Mouse (Mus musculus): ENCODE measurements at regions not wholly inside any gene's neighbourhood (a gene's known extent, or its start where the extent isn't known, plus 50 kb on each side); places are given as distances from the start of the nearest gene placed in this dataset.
"Not testable (repeated sequence)": the region's sequence is repeated elsewhere in the genome, so short reads cannot be mapped to it uniquely, and the experiment has no call there.

DNA sequence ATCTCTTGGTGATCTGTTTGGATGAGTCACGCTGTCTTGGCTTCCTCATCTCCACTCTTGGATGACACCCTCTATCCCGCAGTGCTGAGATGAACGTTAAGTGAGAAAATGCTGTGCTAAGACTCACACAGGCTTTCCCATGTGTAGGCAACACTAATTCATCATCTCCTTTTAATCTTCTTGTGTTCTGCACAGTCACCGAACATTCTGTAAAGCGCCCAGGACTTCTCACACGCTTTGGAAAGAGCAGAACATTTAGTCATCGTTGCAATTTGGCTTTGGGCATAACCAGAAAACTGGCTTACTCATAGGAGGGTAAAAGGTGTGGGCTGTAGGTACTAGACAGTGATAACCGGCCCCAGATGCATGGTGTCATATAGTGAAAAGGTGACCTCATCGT, 94.9 kb downstream of the Plppr4 start:
- in situ Hi-C loops (cut with MboI, MseI) = no loop called here

GRCm38 (mm10) chr3:117247833-117248232, 112.8 kb downstream of the Plppr4 start:
- in situ Hi-C loops (cut with MboI, MseI) = no loop called here

- in situ Hi-C loops (cut with MboI, MseI) = no loop called here
Observed at GRCm38 (mm10) chr3:117241810-117242209, 118.9 kb downstream of the Plppr4 start.

DNA sequence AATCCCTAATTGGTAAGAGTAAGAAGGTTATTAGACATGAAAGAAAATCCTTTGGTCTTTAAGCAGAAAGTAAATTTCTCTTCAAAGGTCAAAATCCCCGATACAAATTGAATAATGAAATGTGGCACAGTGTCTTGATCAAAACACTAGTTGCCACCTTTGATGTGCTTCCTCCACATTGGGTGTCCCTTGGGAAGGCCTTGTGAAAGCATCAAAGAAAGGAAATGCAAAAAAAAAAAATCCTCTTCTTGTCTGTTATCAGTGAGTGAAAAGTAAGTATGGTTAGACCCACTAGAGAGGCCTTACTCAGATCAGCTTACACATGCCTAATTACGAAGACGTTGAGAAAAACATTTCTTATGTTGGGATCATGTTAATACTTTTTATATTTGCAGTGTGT, 134.1 kb downstream of the Plppr4 start:
- in situ Hi-C loops (cut with MboI, MseI) = no loop called here

GRCm38 (mm10) chr3:117225041-117225440, 135.6 kb downstream of the Plppr4 start:
- in situ Hi-C loops (cut with MboI, MseI) = no loop called here

- in situ Hi-C loops (cut with MboI, MseI) = no loop called here
Observed at GRCm38 (mm10) chr3:117217952-117218351, 142.7 kb downstream of the Plppr4 start.

DNA sequence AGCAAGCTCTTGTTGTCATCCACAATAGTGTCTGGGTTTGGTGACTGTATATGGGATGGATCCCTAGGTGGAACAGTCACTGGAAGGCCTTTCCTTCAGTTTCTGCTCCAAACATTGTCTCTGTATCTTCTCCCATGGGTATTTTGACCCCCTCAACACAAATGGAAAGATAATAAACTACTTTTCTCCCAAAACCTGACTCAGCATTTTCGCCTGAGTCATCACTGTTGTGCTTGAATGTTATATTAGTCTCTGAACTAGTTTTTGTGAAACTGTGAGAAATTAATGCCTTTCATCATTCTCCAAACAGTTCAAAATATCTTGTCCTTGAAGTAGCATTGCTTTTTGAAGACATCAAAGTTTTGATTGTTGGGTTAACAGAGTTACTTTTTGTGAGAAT, 168.8 kb downstream of the Plppr4 start:
- in situ Hi-C loops (cut with MboI, MseI) = no loop called here

- in situ Hi-C loops (cut with MboI, MseI) = no loop called here
Observed at GRCm38 (mm10) chr3:117188782-117189500, 171.7 kb downstream of the Plppr4 start.

DNA sequence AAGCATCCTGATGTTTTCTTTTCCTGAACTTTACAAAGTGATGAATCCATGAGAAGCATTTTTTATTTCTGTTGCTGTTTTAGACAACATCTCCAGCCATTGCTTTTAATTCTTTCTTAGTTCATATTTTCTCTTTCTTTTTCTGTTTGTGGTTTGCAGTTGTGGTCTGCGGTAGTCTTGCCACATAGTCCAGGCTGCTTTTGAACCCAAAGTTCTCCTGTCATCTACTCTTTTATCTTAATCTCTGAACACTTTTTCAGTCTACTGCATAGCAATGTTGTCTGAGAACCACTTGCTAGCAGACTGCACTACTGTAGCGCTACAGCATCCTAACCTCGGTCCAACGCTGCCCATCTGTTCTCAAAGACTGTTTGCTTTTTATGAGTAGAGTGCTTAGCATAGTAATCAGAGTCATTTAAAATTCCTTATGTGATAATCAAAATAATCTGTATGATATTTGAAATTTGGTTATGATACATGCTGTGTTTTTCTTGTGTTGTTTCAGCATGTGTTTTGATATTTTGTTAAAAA, 177.0 kb downstream of the Plppr4 start:
- in situ Hi-C loops (cut with MboI, MseI) = no loop called here

- in situ Hi-C loops (cut with MboI, MseI) = no loop called here
Observed at GRCm38 (mm10) chr3:117169740-117170139, 190.9 kb downstream of the Plppr4 start.

GRCm38 (mm10) chr3:117163046-117163445, 194.3 kb upstream of the Palmd start:
- in situ Hi-C loops (cut with MboI, MseI) = no loop called here

- in situ Hi-C loops (cut with MboI, MseI) = not testable (repeated sequence)
Observed at GRCm38 (mm10) chr3:117160689-117161088, 191.9 kb upstream of the Palmd start.

DNA sequence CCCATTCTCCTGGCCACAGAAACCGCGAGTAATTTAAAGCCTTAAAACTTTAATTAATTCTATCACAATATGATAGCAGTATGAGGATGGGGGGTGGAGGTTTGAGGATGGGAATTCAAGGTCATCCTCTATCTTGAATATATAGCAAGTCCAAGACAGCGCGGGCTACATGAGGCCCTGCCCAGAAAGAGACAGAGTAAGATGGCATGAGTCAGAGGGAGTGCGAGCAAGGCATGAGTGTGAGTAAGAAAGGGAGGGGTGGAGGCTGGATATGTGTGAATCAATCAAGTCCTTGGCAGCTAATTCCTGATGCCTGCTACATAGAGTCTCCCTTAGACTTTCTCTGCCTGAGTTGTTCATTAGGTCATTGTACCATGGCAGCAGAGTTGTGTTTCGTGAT, 186.5 kb upstream of the Palmd start:
- in situ Hi-C loops (cut with MboI, MseI) = no loop called here

DNA sequence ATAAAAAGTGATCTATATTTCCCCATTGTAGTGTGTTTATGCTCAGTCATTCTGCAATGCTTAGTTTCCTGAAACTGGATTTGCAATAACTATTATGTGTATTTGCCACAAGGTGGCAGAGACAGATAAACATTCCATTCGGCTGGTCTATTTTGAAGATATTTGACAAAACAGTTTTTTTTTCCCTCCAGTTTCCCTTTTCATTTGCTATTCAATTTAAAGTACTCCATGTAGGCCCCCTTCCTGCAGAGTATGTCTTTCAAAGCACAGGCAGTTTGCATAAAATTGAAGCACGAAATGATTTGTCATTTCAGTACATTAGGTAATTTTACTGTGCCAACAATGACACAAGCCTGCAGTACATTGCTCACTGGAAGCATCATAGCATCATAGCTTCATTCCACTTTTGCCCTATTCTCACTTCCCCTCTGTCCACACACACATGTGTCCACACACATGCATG, 184.3 kb upstream of the Palmd start:
- in situ Hi-C loops (cut with MboI, MseI) = no loop called here

- in situ Hi-C loops (cut with MboI, MseI) = no loop called here
Observed at GRCm38 (mm10) chr3:117152414-117152813, 183.6 kb upstream of the Palmd start.

GRCm38 (mm10) chr3:117147414-117147813, 178.6 kb upstream of the Palmd start:
- in situ Hi-C loops (cut with MboI, MseI) = no loop called here

DNA sequence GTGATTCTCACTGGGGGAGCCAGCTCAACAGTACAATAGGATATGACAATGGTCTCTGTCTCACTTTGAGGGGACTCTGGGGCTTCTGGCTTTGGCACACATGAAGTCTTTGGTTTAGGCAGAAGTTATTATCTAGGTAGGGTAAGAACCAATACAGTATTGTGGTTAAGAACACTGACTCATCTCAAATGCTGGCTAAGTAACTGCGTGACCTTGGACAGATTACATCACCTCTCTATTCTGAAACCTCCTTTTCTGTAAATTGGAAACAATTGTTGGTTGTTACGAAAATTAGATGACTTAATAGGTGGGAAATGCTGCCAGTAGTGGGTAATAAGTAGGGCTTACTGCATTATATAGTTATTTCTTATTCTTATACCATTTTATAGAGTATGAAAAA, 171.0 kb upstream of the Palmd start:
- in situ Hi-C loops (cut with MboI, MseI) = no loop called here

DNA sequence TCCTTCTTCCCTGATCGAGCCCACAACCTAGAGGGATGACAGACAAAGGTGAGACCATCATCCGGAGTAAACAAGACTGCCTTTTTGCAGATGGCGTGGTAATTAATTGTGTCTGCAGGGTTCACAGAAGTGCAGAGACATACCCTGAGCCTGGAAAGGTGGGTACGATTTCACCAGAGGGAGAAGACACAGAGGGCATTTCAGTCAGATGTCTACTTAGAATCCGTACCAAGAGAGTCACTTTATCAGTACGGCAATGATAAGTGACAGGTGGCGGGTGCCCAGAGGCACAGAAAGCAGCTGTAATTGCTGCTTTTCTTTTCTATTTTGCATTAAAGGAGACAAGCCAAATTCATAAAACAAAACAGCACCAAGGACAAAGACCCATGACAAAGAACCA, 169.9 kb upstream of the Palmd start:
- in situ Hi-C loops (cut with MboI, MseI) = no loop called here

GRCm38 (mm10) chr3:117132897-117133296, 164.1 kb upstream of the Palmd start:
- in situ Hi-C loops (cut with MboI, MseI) = no loop called here

DNA sequence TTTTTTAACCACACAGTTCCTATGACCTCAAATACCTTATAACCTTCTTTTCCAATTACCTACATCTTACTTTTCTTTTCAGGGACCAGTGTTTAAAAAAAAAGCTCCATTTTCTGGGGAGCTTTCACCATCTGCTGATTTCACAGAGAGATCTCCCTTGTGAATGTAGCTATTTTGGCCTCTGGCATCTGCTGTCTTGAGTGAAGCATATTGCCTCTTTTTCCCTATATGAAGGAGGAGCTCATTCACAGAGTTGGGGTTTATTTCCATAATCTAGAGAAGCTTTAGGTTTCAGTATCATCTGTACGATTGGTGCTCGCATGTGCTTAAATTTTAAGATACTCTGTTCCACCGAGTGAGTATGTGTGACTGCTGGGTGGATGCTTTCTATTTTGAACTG, 153.4 kb upstream of the Palmd start:
- in situ Hi-C loops (cut with MboI, MseI) = no loop called here

DNA sequence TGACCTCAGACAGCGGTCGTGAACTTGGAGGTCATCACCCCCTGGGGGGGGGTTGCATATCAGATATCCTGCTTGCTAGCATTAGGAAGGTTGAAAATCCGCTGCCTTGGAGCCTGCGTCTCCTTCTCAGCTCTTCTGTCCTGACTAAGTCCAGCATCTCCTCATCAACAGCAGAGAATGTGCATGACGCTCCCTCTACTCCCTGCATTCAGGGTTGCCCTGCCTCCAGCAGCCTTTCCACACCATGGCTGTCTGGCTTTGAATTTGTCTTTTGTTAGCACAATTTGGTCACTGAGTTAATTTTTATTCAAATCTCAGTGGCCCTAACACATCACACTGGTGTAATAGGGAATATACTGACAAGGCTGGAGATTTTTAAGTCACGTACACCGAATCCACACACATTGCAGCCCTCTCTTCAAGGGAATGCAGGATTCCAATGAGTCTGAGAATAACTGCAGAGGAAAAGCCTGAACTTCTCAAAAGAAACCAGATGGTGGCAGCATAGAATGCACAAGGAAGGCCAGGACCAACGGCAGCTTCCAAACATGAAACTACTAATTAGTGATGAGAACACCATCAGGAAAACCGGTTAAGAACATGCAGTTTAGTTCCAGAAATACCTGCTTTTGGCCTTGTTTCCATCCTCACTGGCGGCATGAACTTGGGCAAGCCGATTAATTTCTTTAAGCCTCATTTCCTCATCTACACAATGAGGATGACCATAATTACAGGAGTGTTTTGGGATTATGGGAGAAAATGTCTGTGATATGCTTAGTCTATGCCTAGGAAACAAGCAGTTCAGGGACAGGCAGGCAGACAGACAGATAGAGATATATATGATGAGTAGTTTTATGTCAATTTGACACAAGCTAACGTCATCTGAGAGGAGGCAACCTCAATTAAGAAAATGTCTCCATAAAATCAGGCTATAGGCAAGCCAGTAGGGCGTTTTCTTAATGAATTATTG, 151.6 kb upstream of the Palmd start:
- in situ Hi-C loops (cut with MboI, MseI) = no loop called here

DNA sequence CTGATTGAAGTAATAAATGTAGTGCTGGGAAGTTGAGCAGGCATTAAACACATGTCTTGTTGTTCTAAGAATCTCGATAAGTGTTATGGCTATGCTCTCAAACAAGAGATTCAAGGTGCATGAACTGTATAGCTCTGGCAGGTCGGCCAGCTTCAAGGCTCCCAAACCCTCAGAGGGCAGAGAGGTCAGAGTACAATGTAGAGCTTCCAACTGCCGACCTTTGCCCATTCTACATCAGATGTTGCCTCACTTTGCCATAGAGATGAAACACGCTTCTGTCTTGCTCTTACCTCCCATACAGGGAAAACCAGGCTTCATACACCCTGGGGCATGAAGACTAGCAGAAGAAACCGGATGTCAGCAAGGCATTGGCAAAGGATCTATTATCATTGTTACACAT, 150.8 kb upstream of the Palmd start:
- in situ Hi-C loops (cut with MboI, MseI) = no loop called here

All from T-helper 1 cell (primary cell).